Mouse (Mus musculus): ENCODE data around the gene Cmtm3. TPM values are rescaled to one million over a fixed set of nuclear protein-coding genes. Genes with fewer than 3 reads are reported as not detected.
"Not testable (repeated sequence)": the region's sequence is repeated elsewhere in the genome, so short reads cannot be mapped to it uniquely, and the experiment has no call there.

The Cmtm3 gene
- 10 to 100 TPM; 18.5 to 23.5 TPM for total RNA-seq (2021)
- long read RNA-seq, partial matches to known transcripts: 0 of 8 reads
- long read RNA-seq, other reads (novel, unspliced or antisense): 7 of 8 reads

DNA sequence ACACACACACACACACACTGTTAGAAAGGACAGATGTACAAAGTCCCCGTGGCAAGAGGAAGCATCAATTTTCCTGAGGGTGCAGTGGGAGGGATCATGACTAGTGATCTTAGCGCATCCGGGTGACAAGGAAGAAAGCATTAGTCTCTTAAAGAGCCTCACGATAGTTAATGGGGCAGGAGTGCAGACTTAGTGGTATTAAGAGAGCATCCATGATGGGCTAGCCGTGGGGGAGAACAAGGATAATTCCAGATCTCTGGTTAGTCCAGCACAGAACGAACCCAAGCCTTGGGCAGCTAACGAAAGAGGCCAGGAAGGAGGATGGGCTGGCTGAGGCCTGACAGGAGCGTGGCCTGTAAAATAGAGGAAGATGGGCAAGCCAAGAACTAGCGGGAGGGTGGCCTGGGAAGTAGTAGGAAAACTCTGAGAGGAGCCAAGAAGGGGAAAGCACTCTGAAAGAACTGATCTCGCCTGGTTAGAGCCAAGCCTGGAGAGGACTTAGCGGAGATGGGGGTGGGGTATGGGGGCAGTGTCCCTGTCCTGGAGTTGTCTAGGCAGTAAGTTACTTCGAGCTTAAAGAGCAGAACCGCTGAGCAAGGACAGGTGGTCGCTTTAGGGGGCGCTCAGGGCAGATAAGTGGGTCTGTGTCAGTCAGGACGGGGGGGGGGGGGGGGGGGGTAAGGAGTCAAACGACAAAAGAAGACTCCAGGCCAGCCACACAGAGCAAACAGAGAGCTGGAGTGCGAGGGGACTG is at the start of gene Cmtm3:
TSS of gene Cmtm3 (plus strand) at position 182 of the 754 bp plus-strand sequence.
- DNase-seq (ENCODE audit: low spot score in 2 of 2): no peak

DNA sequence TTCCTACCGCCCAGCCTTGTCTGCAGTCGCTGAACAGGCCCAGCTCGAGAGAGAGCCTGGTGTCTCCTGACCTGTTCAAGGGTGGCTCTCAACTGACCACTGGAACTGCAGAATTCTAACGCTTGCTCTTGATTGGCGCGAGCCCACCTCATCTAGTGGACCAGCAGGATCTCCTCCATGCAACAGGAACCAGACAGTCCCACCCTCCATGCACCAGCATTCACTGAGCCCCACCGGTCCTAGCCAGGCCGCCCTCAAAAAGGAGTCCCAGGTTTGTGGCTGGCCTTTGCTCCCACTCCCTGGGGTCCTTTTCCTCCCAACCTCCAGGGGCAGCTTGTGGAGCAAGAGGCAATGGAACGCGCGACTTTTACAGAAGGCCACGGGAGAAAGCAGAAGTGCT is 46.1 kb upstream of the Cmtm3 start, which contains the start of gene Cmtm2a:
TSS of gene Cmtm2a (minus strand) at position 101 of the 400 bp plus-strand sequence.
- not testable (repeated sequence) for DNase-seq (ENCODE audit: low spot score in 2 of 2)

DNA sequence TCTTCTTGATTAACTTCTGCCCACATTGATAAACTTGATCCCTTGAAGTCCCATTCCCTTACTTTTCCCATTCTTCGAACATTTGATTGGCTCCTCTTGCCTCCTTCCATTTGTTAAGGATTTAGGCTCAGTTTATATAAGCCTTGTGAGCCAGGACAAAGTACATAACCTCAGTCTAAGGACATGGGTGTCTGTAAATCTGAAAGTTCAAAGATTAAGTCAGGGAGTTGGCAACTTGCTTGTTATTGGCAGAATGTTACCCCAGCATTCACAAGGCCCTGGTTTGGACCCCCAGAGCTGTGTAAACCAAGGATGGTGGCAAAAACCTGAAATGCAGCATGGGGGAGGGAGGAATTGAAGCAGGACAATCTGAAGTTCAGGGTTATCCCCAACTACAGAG is 44.8 kb upstream of the Cmtm3 start:
- DNase-seq (ENCODE audit: low spot score in 2 of 2): no peak

- peak; percentile 12 to 35 for DNase-seq (ENCODE audit: low spot score in 2 of 2)
Measured at GRCm38 (mm10) chr8:104301577-104301976, 37.6 kb upstream of the Cmtm3 start.

DNA sequence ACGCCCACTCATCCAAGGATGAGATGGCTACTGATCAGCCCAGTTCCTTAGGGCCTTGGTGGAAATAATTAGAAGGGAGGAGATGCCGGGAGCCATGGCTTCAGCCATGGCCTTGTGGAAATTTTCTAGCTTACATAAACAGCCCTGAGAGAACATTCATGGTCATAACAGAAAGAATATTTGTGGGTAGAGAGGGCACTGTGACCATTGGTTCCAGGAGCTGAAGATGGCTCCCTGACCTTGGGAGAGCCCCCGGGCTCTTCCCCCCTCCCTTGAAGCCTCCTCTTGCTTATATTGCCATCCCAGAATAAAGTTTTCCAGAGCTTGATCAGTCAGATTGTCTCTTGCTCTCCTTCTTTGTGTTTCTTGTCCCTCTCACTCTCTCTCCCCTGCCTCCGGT is 36.7 kb upstream of the Cmtm3 start:
- not testable (repeated sequence) for DNase-seq (ENCODE audit: low spot score in 2 of 2)

DNA sequence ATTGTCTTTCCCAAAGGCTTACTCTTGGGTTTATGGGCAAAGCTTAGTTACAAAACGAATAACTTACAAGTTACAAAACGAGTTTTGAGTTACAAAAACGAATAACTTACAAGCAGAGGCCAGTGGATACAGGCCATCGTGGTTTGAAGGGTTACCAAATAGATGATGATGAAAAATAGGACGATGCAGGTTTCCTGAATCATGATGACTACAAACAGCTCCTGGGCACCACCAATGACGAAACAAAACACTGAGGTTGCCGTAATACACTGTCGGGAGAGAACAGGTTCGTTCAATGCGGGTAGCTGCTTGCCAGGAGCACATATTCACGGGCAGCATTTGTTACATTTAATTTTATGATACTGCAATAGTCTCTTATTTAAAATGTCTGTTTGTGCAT is 34.2 kb upstream of the Cmtm3 start:
- DNase-seq (ENCODE audit: low spot score in 2 of 2): no peak

- not testable (repeated sequence) for DNase-seq (ENCODE audit: low spot score in 2 of 2)
Measured at GRCm38 (mm10) chr8:104308341-104308740, 30.9 kb upstream of the Cmtm3 start.

DNA sequence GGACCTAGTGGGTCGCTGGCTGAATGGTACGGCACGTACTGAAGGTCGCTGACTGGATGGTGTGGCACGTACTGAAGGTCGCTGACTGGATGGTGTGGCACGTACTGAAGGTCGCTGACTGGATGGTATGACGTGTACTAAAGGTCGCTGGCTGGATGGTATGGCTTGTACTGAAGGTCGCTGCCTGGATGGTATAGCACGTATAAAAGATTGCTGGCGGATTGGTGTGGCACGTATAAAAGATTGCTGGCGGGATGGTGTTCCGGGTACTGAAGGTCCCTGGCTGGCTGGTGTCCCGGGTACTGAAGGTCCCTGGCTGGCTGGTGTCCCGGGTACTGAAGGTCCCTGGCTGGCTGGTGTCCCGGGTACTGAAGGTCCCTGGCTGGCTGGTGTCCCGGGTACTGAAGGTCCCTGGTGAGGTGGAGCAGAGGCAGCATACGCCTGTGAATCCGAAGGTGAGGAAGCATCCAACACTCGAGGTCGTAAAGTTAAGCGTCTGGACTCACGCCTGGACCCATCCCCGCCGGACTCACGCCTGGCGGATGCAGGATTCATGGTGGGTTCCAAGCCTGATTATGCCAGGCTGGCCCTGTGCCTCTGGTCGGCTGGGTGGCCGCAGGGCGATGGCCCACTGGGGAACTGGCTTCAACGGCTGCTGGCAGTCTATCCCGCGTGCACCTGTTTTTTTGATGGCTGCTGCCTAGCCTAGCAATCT is 29.6 kb upstream of the Cmtm3 start, which contains the start of the genes Gm45711 and Cmtm1:
TSS of gene Gm45711 (minus strand) at position 641 of the 715 bp plus-strand sequence.
TSS of gene Cmtm1 (minus strand) at position 705 of the 715 bp plus-strand sequence.
- peak; percentile 46 to 57 for DNase-seq (ENCODE audit: low spot score in 2 of 2)

DNA sequence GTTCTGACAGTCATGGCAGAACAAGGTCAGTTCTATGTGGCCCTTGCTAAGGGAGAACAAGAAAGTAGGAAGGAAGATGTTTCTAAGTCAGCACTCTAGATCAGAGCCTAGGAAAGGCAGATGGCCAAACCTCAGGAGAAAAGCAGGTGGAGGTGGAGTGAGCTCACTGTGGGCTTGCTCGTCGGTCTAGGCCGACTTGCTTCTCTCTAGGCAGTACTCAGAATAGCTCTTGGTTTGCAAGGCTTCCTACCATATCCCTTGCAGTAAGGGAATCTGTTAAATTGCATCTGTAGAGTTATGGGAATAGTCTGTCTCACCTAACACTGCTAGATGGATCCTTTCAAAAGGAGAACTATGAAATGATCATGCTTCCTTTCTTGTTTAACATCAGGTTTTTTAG is 27.2 kb upstream of the Cmtm3 start:
- not testable (repeated sequence) for DNase-seq (ENCODE audit: low spot score in 2 of 2)

- peak in 1 of 2 experiments; percentile 28 for DNase-seq (ENCODE audit: low spot score in 2 of 2)
Measured at GRCm38 (mm10) chr8:104313311-104313710, 25.9 kb upstream of the Cmtm3 start.

- DNase-seq (ENCODE audit: low spot score in 2 of 2): not testable (repeated sequence)
Measured at GRCm38 (mm10) chr8:104321267-104321666, 17.9 kb upstream of the Cmtm3 start, which contains the start of gene Gm11020. Gene Gm11020 (plus strand): TSS chr8:104321567.

GRCm38 (mm10) chr8:104321930-104322329 is 17.3 kb upstream of the Cmtm3 start, which contains the start of gene Cmtm2b:
Gene Cmtm2b (plus strand): TSS chr8:104322230.
- DNase-seq (ENCODE audit: low spot score in 2 of 2): not testable (repeated sequence)

DNA sequence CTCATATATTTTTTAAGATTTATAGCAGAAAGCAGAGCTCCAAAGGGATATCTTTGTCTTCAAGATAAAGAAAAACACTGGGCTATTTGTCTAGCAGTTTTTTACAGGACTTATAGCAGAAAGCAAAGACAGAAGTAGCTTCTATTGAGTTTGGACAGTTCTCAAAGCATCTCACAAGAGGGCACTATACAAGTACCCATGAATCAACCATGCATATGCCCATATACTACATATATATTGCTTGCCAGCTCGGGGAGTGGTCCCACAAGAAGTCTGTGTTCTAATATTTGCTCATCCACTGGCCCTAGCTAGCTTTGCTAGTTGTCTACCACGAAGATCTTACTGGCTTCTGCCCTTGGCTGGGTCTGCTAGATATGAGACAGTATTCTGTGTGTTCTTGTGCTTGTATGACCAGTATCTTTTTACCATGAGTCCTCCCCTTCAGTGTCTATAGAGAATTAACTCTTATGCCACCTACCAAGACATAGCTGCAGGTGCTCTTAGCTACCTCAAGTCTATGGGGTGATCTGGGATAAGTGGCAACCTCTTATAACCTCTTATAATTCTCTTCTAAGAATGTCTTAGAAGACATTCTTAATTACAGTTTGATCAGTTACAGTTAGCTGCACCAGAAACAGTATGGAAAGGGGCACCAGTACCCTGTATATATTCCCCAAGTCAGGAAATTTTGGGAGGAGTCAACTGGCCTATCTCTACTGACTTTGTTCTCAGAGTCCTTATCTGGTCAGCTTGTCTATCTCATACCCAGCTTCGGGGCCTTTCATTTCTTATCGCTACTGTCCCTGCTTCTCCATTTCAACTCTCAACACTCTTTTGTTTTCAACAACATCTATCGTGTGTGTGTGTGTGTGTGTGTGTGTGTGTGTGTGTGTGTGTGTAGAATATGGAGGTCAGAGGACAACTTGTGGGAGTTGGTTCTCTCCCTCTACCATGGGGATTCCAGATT is 6.3 kb upstream of the Cmtm3 start:
- no peak for DNase-seq (ENCODE audit: low spot score in 2 of 2)

- DNase-seq (ENCODE audit: low spot score in 2 of 2): no peak
Measured at GRCm38 (mm10) chr8:104333786-104334185, 5.4 kb upstream of the Cmtm3 start.

- DNase-seq (ENCODE audit: low spot score in 2 of 2): no peak
Measured at GRCm38 (mm10) chr8:104334196-104334595, 5.0 kb upstream of the Cmtm3 start.

- no peak for DNase-seq (ENCODE audit: low spot score in 2 of 2)
Measured at GRCm38 (mm10) chr8:104336806-104337205, 2.4 kb upstream of the Cmtm3 start.

- no peak for DNase-seq (ENCODE audit: low spot score in 2 of 2)
Measured at GRCm38 (mm10) chr8:104337890-104338289, 1.3 kb upstream of the Cmtm3 start.

- no peak for DNase-seq (ENCODE audit: low spot score in 2 of 2)
Measured at GRCm38 (mm10) chr8:104339983-104340232, 698 bp downstream of the Cmtm3 start.

DNA sequence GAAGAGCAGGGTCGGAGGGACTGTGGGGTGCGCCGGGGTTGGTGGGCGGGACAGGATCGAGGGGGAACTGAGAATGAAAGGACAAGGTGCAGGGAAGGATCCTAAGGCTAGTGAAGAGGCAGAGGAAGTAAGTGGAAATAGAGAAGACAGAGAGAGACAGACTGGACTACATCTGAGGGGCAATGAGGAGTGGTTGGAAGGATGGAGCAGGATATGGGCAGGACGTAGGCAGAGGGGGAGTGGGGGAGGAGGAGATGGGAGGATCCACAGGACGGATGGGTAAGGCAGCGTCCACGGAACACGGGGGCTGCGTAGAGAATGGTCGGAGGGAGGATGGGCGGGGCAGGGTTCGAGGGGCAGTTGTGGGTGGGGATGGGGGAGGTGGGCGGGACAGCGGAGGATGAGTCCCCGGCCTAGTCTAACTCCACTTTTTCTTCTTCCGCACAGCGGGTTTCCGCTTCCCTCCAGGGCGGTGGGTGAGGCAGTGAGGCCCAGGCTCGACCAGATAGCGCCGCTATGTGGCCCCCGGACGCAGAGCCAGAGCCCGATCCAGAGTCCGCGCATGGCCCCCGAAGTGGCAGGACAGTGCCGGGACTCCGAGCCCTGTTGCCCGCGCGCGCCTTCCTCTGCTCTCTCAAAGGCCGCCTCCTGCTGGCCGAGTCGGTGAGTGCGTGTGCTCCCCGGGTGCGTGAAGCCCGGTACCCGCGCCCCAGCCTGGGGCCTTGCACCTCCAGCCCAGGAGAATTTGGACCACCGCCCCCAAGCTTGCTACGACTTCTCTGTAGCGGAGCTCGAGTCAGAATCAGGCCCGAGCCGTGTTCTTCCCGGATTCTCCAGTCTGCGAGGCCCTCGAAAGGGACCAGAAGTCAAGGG is 1.3 kb downstream of the Cmtm3 start:
- peak; percentile 74 to 84 for DNase-seq (ENCODE audit: low spot score in 2 of 2)

GRCm38 (mm10) chr8:104341106-104341561 is 1.9 kb downstream of the Cmtm3 start:
- DNase-seq (ENCODE audit: low spot score in 2 of 2): peak; percentile 52 to 69

Measured in layer of hippocampus, postnatal 10 days (tissue).